Mouse (Mus musculus): ENCODE data around the gene Stx1b.
"Not testable (repeated sequence)": the region's sequence is repeated elsewhere in the genome, so short reads cannot be mapped to it uniquely, and the experiment has no call there.

The Stx1b gene

DNA sequence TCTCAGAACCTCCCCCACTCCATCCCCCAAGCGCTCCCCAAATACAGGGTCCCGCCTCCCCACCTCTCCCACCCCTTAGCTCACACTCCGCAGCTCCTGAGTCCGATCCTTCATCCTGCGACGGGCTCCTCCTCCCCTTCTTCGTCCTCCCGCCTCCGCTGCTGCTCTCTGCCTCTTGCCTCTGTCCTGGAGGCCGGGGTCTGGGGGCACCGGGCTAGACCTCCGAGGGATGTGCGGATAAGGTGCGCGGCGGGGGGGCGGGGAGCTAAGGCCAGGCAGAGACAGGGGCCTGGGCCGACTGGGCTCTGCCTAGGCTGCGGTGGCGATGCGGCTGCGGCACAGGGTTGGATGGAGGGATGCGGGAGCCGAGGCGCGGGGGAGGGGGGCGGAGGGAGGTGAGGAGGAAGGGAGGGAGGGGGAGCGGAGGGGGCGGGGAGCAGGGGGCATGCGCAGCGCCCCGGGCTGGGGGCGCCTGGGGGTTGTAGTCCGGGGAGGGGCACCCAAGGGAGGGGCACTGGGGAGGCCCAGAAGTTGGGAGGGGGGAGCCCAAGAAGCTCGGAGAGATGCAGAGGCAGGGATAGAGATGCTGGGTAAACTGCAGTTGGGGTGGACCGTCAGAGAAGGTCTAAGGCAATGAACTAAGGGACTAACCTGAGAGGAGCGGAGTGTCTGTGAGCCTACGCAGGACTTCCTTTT is at the start of gene Stx1b, which contains the start of gene Stx4a:
Stx1b (minus strand) TSS at position 374 of the 696 bp plus-strand sequence.
Stx4a (plus strand) TSS at position 119 of the 696 bp plus-strand sequence.
- peak; percentile 79 for DNase-seq (ENCODE audit: inconsistent ontology term)

DNA sequence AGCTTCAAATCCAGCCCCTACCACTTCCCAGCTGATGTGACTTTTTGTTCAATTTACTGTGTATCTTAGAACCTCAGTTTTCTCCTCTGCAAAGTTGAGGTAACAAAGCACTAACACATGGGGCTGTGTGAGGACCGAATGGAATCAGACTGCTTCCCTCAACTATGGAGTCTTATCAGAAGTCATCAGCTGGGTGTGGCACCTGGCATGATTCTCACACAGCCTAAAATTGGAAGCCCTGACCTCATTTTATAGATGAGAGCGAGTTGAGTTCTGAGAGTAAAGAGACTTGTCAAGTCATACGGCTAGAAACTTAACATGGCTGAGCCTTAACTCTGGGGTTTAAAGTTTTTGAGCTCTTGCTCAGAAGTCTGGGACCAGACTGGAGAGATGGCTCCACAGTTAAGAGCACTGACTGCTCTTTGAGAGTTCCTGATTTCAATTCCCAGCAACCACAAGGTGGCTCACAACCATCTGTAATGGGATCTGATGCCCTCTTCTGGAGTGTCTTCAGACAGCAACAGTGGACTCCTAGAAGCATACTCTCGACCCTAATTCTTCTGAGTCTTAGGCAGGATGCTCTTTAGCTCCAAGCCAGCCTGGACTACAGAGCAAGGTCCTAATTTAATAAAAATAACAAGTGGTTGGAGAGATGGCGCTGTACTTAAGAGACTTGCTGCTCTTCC is 45.9 kb upstream of the Stx1b start:
- DNase-seq (ENCODE audit: inconsistent ontology term) = no peak

DNA sequence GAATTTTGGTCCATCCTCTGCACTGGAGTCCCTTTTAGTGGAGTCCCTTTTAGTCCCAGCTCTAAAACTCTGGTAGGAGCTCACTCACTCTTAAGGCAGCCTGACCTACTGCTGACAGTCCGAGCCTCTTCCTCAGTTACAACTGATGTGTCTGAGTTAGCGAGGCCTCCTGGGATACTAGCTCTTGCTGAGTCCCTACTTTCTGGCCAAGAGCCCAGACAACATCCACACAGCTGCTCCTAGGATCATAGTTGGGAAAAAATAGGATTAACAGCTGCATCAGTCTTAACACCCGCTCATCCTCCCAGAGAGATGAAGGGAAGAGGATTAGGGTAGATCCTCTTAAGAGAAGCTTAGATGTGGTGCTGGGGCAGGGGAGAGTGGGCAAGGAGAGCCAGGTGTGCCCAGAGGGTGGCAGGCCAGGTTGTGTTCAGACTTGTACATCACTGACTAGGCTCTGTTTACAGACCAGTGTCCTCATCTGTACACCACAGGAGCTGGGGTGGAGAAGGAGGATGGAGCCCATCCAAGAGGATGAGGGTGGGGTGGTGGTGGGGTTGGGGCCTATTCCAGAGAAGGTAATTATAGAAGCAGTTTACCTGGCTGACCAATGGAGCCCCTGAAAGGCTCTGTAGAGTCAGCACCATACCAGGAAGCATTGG is 44.9 kb upstream of the Stx1b start:
- DNase-seq (ENCODE audit: inconsistent ontology term) = no peak

DNA sequence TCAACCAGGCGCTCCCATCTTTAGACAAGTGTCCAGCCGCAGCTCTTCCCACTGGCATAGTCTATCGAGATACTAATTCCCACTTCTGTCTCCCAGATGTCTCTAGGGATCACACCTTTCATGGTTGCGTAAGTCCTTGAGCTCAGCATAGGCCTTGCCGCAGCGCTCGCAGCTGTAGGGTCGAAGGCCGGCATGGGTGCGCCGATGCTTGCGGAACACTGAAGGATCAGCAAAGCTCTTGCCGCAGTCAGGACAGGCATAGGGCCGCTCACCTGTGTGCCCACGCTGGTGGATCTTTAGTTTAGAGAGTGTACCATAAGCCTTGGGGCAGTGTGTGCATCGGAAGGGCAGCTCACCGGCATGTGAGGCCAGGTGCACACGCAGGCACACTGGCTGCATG is 43.3 kb upstream of the Stx1b start:
- DNase-seq (ENCODE audit: inconsistent ontology term) = no peak

DNA sequence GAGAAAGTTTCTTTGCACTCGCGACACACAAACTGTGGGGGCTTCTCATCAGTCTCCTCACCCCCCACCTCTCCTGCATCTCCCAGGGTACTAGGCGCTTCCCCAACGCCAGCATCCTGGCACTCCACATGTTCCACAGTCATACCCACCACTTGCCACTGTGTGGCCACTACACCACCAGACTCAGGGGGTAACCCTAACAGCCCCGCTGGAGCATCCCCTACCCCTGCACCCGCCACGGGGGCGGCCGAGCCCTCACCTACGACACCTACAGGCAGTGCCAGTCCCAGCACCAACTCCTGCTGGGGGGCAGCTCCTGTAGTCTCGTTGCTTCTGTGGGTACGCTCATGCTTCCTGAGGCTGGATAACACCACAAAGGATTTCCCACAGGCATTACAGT is 42.1 kb upstream of the Stx1b start:
- DNase-seq (ENCODE audit: inconsistent ontology term) = no peak

DNA sequence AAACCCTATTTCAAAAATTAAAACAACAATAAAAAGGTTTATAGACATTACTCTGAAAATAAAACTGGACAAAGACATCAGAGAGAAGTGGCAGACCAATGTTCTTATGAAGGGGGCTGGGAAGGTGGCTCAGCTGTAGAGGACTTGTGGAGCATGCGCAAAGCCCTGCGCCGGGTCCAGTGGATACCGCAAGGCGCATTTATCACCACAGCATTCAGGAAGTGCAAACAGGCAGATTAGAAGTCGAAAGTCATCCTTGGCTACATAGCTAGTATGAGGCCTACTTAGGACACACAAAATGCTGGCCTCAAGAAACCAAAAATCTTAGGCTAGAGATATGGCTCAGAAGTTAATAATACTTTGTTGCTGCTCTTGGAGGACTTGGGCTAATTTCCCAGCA is 33.9 kb upstream of the Stx1b start:
- no peak for DNase-seq (ENCODE audit: inconsistent ontology term)

DNA sequence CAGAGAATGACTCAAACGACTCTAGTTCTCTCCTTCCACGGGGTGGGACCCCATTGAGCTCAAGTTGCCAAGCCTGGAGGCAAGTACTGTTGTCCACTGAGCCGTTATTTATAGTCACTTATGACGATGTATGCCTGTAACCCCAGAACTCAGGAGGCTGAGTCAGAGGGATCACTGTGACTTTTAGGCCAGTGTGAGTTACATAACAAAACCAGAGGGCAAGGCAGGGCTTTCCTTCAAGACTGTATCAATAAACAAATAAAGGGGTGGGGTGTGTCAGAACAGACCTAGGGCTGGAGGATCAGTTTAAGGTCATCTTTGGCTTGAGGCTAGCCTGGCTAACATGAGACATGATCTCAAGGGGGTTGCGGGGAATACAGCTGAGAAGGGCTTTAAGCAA is 26.6 kb upstream of the Stx1b start:
- DNase-seq (ENCODE audit: inconsistent ontology term) = peak; percentile 12

DNA sequence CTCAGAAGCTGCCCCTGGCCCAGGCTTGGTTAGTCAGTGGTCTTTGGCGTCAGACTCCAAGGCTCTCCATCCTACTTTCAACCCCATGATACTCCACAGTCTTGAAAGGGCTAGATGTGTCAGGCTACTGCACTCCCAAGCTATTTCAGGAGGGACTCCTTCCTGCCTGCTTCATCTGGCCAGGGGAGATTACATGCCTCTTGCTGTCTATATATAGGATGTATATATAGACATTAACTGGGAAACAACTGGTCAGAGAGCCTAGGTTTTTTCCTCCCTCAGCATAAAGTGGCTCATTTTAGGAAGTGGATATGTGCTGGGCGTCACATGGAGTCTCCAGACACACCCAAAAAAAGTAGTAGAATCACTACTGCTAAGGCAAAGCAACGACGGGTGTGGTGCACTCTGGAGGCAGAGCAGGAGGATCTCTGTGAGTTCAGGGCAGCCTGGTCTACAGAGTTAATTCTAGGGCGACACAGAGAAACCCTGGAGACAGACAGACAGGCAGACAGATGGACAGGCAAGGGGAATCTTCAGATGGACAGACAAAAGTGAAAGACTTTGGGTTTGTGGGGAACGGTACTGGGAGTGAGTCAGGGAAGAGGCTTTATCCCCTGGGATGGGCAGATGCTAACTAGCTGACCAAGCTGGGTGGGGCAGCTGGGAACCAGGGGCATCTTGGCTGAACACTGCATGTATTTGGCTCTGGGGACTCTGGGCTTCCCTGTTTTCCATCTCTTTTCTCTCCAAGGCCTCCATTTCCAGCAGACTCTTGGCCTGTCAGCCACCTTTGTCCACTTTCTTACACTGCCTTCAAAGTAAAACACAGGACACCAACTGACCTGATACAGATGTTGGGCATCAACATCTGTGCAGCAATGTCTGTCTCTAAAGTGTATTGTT is 25.9 kb upstream of the Stx1b start:
- no peak for DNase-seq (ENCODE audit: inconsistent ontology term)

DNA sequence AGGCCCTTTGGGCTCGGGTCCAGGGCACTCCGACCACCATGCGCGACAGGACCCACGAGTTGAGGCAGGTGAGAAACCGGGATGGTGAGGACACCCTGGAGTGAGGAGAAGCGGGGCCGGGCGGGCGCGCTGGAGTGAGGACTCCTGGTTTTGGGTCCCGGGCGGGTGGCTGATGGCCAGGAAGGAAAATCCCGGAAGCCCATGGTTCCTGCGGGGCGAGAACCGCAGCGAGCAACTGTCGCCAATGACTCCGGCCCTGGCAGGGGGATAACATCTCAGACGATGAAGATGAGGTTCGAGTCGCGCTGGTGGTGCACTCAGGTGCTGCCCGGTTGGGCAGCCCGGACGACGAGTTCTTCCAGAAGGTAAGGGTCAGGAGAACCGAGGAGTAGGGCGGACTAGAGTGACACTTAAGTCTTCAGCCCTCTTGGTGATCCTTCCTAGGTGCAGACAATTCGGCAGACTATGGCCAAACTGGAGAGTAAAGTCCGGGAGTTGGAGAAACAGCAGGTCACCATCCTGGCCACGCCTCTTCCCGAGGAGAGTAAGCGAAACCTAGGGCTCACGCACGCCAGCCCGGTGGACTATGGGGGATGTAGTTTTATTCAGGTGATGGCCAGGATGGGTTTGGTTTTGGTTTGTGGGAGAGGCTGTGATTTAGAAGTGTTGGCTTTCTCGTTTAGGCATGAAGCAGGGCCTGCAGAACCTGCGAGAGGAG is 17.8 kb upstream of the Stx1b start:
- peak; percentile 79 for DNase-seq (ENCODE audit: inconsistent ontology term)

DNA sequence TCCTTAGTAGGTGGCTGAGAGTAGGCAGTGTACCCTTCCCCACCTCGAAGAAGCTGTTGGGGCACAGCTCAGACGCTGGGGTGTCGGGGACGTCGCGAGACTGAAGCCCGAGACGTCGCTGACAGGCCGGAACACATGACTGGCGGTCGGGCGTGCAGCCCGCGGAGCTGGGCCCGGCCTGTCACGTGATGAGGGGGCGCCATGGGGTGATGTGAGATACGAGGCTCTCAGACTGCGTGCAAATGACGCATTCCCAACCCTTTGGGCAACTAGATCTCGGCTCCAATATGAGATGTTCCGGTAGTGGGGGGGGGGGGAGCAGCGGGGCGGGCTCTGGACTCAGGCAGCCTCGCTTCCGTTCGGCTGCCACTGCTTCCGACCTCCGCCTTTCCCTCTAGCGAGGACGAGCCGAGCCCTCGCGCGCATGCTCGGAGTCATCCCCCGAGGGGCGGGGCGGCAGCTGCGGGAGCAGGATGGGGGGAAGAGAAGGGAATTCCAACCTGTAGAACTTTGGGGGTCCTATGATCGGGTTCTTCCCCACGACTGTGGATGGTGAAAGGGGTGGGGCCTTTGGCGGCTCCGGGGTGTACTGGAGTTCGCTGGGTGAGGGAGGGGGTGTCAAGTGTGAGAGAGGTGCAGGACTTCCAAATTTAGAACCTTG is 17.1 kb upstream of the Stx1b start:
- DNase-seq (ENCODE audit: inconsistent ontology term) = peak; percentile 97

DNA sequence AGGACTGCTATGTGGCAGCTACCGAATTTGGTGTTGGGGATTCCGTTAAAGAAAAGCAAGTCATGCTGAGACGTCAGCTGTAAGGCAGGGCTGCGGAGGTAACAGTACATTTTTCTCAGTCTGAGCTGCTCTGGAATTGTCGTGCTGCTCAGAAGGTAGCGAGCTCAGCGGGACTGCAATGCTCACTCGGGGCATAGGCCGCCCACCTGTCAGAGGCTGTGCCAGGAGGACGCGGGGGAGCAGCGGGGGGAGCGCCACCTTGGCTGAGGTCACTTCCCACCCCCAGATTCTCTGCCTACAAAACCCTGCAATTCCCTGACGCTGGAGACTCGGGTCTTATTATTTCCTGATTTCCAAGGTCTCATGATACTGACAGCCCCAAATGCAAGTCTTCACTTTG is 16.5 kb upstream of the Stx1b start:
- no peak for DNase-seq (ENCODE audit: inconsistent ontology term)

DNA sequence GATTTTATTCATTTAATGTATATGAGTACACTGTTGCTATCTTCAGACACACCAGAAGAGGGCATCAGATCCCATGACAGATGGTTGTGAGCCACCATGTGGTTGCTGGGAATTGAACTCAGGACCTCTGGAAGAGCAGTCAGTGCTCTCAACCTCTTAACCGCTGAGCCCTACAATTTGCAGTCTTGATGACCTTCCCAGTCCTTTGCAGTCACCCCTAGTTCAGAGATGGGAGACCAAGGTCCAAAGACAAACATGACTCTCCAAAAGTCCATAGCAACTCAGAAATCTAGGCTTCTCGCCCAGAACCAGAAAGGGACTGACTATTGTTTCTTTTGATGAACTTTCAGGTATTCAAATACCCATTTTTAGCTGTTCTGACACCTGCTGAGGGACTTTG is 15.7 kb upstream of the Stx1b start:
- DNase-seq (ENCODE audit: inconsistent ontology term) = not testable (repeated sequence)

DNA sequence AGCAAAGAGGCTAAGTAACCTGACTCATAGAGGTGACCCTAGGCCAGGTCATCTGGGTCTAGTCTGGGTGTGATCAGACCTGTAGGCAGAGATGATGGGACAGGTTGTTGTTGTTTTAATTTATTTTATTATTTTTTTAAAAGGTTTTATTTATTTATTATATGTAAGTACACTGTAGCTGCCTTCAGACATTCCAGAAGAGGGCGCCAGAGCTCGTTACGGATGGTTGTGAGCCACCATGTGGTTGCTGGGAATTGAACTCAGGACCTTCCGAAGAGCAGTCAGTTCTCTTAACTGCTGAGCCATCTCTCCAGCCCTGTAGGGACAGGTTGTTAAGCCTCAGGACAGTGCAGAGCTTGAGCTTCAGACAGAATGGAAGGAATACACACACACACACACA is 13.5 kb upstream of the Stx1b start:
- not testable (repeated sequence) for DNase-seq (ENCODE audit: inconsistent ontology term)

DNA sequence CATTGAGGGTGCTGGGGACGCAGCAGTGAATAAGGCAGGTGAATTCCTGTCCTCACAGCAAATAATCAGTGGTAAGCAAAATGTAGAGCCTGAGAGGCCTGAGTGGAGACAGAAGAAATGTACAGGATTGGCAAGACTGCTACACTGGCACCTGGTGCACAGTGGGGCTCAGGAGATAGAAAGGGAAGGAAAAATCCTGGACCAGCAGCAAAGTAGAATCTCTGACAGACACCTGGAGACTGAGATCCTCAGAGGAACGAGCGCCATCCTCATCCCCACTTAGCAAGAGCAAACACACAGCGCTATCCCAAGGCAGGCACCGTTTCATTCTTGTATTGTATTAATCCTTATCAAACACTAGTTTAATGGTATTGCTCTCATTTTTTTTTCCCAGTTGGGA is 13.1 kb upstream of the Stx1b start:
- no peak for DNase-seq (ENCODE audit: inconsistent ontology term)

DNA sequence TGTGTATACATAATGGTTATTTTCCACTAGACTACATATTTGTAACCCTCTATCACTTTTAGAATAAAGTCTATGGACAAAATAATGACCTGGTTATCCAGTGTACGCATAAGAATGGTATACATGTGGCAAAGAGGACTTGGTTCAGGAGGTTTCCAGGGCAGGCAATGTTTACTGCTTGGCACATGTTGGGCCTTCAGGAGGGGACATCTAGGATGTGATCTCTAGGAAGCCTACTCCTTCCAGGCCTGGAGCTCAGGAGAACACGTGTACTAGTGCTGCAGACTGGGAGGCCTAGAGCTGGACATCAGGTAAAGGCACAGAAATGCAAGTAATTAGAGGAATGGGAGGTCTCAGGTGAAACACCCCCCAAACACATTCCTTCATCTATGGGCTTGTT is 11.2 kb upstream of the Stx1b start:
- no peak for DNase-seq (ENCODE audit: inconsistent ontology term)

DNA sequence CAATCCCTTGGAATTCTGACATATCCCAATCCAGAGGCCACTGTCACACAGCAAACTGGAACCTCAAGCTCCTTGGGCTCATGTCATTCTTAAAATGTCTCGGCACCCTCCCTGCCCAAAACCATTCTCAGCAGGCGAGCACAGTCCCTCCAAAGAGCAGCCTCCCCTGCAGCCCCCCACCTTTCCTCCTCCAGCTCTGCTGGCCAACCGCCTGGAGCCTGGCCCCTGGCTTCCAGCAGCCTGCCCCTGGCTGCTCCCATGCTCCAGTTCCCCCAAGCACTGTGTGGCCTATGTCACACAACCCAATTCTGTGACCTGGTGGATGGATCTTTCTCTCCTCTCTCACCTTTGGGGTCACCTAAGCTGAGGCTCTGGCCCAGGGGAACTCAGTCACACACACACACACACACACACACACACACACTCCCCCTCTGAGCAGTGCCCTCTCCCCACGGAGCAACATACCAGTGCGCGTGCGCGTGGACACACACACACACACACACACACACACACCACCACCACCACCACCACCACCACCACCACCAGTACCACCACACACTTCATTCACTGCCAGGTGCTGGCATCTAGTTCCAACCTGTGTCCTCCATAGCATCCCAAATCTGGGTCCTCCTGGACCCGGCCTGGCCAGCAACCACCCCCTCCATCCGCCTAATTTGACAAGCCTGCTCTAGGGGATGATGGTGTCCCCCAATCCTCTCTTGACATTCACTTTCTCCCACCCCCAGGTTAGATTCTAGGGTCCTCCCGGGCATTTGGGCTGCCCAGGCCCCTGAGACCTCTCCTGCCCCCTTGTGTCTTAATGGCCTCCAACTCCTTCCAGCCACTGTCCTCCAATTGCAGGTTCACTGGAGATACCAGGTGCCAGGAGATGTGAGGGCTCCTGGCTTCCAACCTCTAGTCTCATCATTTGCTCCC is 845 bp downstream of the Stx1b start:
- no peak for DNase-seq (ENCODE audit: inconsistent ontology term)

DNA sequence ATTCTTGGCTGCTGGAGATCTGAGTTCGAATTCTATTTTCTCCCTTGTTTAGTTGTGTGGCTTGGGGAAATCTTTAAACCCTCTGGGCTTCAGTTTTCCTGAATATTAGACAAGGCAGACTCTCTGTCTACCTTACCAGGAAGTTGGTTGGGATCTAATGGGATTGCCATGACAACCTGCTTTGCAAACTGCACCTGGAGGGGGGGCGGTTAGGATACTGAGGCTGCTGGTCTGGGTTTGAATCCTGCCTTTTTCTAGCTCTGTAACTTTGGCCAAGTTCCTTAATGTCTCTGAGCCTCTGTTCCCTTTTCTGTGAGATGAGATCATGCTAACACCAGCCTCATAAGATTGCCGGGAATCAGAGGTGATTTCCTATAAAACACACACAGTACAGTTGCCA is 1.9 kb downstream of the Stx1b start:
- no peak for DNase-seq (ENCODE audit: inconsistent ontology term)

DNA sequence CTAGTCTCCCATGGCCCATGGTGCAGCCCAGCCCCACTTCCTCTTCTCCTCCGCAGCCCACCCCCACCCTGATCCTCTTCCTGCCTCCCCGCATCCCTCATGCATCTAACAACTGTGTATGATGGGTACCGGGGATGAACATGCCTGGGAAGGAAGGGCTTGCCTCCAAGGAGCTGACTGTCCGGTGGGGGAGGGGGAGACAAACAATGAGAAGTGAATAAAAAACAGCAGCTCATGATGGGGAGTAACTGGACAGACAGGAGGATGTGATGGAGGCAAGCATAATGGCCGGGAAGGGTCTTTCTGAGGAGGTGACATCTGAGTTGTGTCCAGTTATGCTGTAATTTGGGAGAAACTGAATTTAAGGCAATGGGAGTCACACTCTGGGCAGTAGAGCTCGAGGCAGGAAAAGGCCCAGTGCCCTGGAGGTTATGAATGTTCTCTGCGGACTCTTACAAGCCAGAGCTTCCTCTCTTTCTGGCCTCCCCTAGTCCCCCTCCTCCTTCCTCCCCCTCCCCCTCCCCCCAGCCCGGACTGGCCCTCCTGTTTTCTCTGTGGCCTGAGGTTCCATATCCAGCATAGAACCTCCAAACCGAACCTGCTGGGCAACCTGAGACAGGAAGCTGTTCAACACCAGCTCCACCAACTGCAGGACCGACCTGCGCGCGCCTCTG is 3.4 kb downstream of the Stx1b start:
- DNase-seq (ENCODE audit: inconsistent ontology term) = no peak

DNA sequence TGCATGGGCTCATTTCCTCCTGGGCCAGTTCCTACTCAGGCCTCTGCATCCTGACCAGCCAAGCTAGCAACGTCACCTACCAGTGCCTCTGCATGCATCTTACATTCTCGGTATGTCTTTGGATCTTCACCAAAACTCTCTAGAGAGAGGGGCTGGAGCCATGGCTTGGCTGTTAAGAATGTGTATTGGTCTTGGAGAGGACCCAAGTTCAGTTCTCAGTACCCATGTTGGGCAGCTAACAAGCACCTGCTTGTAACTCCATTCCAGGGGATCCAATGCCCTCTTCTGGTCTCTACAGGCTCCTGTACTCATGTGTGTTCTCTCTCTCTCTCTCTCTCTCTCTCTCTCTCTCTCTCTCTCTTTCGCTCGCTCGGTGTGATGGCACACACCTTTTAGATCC is 6.6 kb downstream of the Stx1b start:
- DNase-seq (ENCODE audit: inconsistent ontology term) = no peak
